Mouse (Mus musculus): ENCODE data around the gene Grik3. TPM values are rescaled to one million over a fixed set of nuclear protein-coding genes. Genes with fewer than 3 reads are reported as not detected.

The Grik3 gene
- total and polyA plus RNA-seq, 3 experiments: not detected

- Histone ChIP-seq H3K36me3 (replicated peaks in 1 of 2; ENCODE audit: control insufficient read depth in 1 of 2, insufficient read depth in 1 of 2, low read length in 1 of 2) (no peaks in the 10 kb centered on the region), H3K4me2 (ENCODE audit: insufficient read depth, low read depth, poor library complexity, severe bottlenecking) (no peak overlapping the region), H3K4me3 (replicated peaks in 1 of 3; ENCODE audit: low read depth in 2 of 3, low read length in 2 of 3, poor library complexity in 1 of 3) (no peak overlapping the region), H3K79me2 (replicated peaks; ENCODE audit: control insufficient read depth, extremely low read depth, insufficient read depth, poor library complexity, severe bottlenecking) (no peaks in the 10 kb centered on the region), H3K9me3 (replicated peaks; ENCODE audit: low read length) (peaks cover 14% of the 10 kb centered on the region), H3K4me1 (ENCODE audit: control insufficient read depth in 1 of 2, insufficient read depth in 2 of 2) (peaks cover 0 to 6% of the 10 kb centered on the region in 2 experiments; a peak in 2 of 4 replicates), H3K27ac (ENCODE audit: insufficient read depth, low read depth) (no peak overlapping the region), H3K9ac (ENCODE audit: insufficient read depth, low read depth) (no peak overlapping the region), H3K27me3 (replicated peaks) (peaks cover 99% of the 10 kb centered on the region)
- in situ Hi-C loops (cut with MboI; ENCODE audit: low pct_ligation_motif_present, low pct_unique_long_range_greater_than_20kb, low sequenced_read_pairs): no loop called here
- DNase-seq (ENCODE audit: extremely low read depth): no peak
- TF ChIP-seq IRF4 (IDR thresholded peaks at IDR 0.05; ENCODE audit: low read depth, low read length) (no peak), ETS1 (conservative IDR thresholded peaks at IDR 0.05; ENCODE audit: low read depth, low read length) (no peak), MAX (IDR thresholded peaks at IDR 0.05; ENCODE audit: low read length) (no peak), RAD21 (IDR thresholded peaks at IDR 0.05; ENCODE audit: low read depth, low read length) (no peak), MYC (IDR thresholded peaks at IDR 0.05; ENCODE audit: low read depth, low read length) (no peak), GABPA (IDR thresholded peaks at IDR 0.05; ENCODE audit: insufficient replicate concordance, low read depth, low read length) (no peak), MAZ (IDR thresholded peaks at IDR 0.05; ENCODE audit: low read depth, low read length) (no peak)
- dilution Hi-C loops (cut with MboI; ENCODE audit: extremely low pct_ligation_motif_present, extremely low pct_unique_long_range_greater_than_20kb, low sequenced_read_pairs): no loop called here
Measured at GRCm38 (mm10) chr4:125548190-125548589, 57.7 kb downstream of the Grik3 start.

GRCm38 (mm10) chr4:125553754-125554153 is 63.3 kb downstream of the Grik3 start:
- Histone ChIP-seq H3K4me2 (ENCODE audit: insufficient read depth, low read depth, poor library complexity, severe bottlenecking) (no peak overlapping the region), H3K36me3 (replicated peaks in 1 of 2; ENCODE audit: control insufficient read depth in 1 of 2, insufficient read depth in 1 of 2, low read length in 1 of 2) (no peaks in the 10 kb centered on the region), H3K27ac (ENCODE audit: insufficient read depth, low read depth) (no peak overlapping the region), H3K79me2 (replicated peaks; ENCODE audit: control insufficient read depth, extremely low read depth, insufficient read depth, poor library complexity, severe bottlenecking) (no peaks in the 10 kb centered on the region), H3K4me3 (replicated peaks in 1 of 3; ENCODE audit: low read depth in 2 of 3, low read length in 2 of 3, poor library complexity in 1 of 3) (no peak overlapping the region), H3K9ac (ENCODE audit: insufficient read depth, low read depth) (no peak overlapping the region), H3K9me3 (replicated peaks; ENCODE audit: low read length) (peaks cover 14% of the 10 kb centered on the region), H3K27me3 (replicated peaks) (peaks cover 94% of the 10 kb centered on the region), H3K4me1 (ENCODE audit: control insufficient read depth in 1 of 2, insufficient read depth in 2 of 2) (peaks cover 0 to 6% of the 10 kb centered on the region in 2 experiments; a peak in 2 of 4 replicates)
- TF ChIP-seq MEF2A (IDR thresholded peaks at IDR 0.05; ENCODE audit: borderline replicate concordance, low read depth, low read length) (no peak), TBP (conservative IDR thresholded peaks at IDR 0.05; ENCODE audit: low read depth, low read length) (no peak), TCF12 (IDR thresholded peaks at IDR 0.05; ENCODE audit: low read depth, low read length) (no peak), EP300 (IDR thresholded peaks at IDR 0.05; ENCODE audit: low read length) (no peak), ZC3H11A (IDR thresholded peaks at IDR 0.05; ENCODE audit: low read depth, low read length) (no peak), MXI1 (IDR thresholded peaks at IDR 0.05; ENCODE audit: low read depth, low read length) (no peak), NRF1 (IDR thresholded peaks at IDR 0.05; ENCODE audit: low read depth, low read length) (no peak)
- DNase-seq (ENCODE audit: extremely low read depth): no peak
- dilution Hi-C loops (cut with MboI; ENCODE audit: extremely low pct_ligation_motif_present, extremely low pct_unique_long_range_greater_than_20kb, low sequenced_read_pairs) (no loop called here), in situ Hi-C loops (cut with MboI; ENCODE audit: low pct_ligation_motif_present, low pct_unique_long_range_greater_than_20kb, low sequenced_read_pairs) (no loop called here)

Data from CH12.LX (cell line).